Mouse (Mus musculus) spleen, postnatal 14 days (tissue): ENCODE data around the gene Cbfa2t3.

ENCODE experiments used
- DNase-seq, 2 experiments: peaks; one replicate each; pipeline ENCODE4 v3.0.0; 2021 to 2022; ENCODE audit warnings: low spot score in 2 of 2

Cbfa2t3 gene

GRCm38 (mm10) chr8:122699005-122699492, at the start of gene Cbfa2t3:
Cbfa2t3 (minus strand) TSS chr8:122699109.
- peak in 1 of 2 experiments; percentile 46 for DNase-seq

GRCm38 (mm10) chr8:122747825-122748224, 48.9 kb upstream of the Cbfa2t3 start:
- no peak for DNase-seq

GRCm38 (mm10) chr8:122746439-122746838, 47.5 kb upstream of the Cbfa2t3 start:
- no peak for DNase-seq

GRCm38 (mm10) chr8:122745750-122746275, 46.9 kb upstream of the Cbfa2t3 start:
- DNase-seq: no peak

GRCm38 (mm10) chr8:122745022-122745749, 46.3 kb upstream of the Cbfa2t3 start:
- no peak for DNase-seq

GRCm38 (mm10) chr8:122742471-122742870, 43.6 kb upstream of the Cbfa2t3 start:
- DNase-seq: no peak

- peak; percentile 61 to 76 for DNase-seq
Observed at GRCm38 (mm10) chr8:122739102-122739725, 40.3 kb upstream of the Cbfa2t3 start.

- no peak for DNase-seq
Observed at GRCm38 (mm10) chr8:122737886-122738285, 39.0 kb upstream of the Cbfa2t3 start.

GRCm38 (mm10) chr8:122737071-122737470, 38.2 kb upstream of the Cbfa2t3 start:
- DNase-seq: no peak

- DNase-seq: no peak
Observed at GRCm38 (mm10) chr8:122736623-122737022, 37.7 kb upstream of the Cbfa2t3 start.

- DNase-seq: no peak
Observed at GRCm38 (mm10) chr8:122735542-122736473, 36.9 kb upstream of the Cbfa2t3 start.

GRCm38 (mm10) chr8:122735110-122735509, 36.2 kb upstream of the Cbfa2t3 start:
- DNase-seq: no peak

- no peak for DNase-seq
Observed at GRCm38 (mm10) chr8:122728630-122729029, 29.7 kb upstream of the Cbfa2t3 start.

GRCm38 (mm10) chr8:122727412-122727811, 28.5 kb upstream of the Cbfa2t3 start:
- DNase-seq: no peak

- no peak for DNase-seq
Observed at GRCm38 (mm10) chr8:122726789-122727188, 27.9 kb upstream of the Cbfa2t3 start.

GRCm38 (mm10) chr8:122725187-122725586, 26.3 kb upstream of the Cbfa2t3 start:
- no peak for DNase-seq

GRCm38 (mm10) chr8:122720811-122721640, 22.1 kb upstream of the Cbfa2t3 start:
- peak in 1 of 2 experiments; percentile 28 for DNase-seq

GRCm38 (mm10) chr8:122720070-122720729, 21.3 kb upstream of the Cbfa2t3 start:
- peak; percentile 80 to 86 for DNase-seq

- peak; percentile 63 to 73 for DNase-seq
Observed at GRCm38 (mm10) chr8:122719500-122720065, 20.7 kb upstream of the Cbfa2t3 start.
